Mouse (Mus musculus): ENCODE measurements around the gene Vps53.
"Not testable (repeated sequence)": the region's sequence is repeated elsewhere in the genome, so short reads cannot be mapped to it uniquely, and the experiment has no call there.

Vps53 gene

DNA sequence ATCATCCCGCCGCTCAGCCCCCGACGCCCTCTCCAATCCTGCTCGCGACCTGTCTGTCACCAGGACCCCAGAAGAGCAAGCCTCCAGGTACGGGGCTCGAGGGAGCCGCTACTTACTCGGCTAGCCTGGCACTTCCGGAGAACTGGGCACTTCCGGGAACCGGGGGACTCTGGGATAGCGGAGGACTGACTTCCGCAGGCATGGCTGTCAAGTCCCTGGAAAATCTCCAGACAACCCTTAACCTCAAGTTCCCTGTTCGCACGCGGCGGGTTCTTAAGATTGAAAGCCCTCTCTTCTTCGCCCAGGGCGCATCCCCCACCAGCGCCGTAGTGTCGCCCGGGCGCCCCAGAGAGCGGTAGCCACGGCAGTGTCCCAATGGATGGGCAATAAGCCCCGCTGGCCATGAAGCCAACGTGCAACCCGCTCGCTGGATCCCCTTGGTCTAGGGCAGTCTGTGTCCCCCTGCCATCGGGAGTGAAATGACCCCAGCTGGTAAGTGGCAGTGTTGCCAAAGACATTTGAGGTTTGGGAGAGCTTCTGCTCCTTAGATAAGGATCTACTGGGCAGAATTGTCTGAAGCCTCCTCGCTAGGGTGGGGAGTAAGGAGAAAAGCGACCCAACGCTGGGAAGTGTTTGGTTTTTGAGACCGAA, at the start of gene Vps53, which contains the start of gene Fam57a:
Gene Vps53 (minus strand): TSS at position 153 of the 651 bp plus-strand sequence.
Gene Fam57a (plus strand): TSS at position 177 of the 651 bp plus-strand sequence.
- DNase-seq (ENCODE audit: low read depth) = peak; percentile 72

GRCm38 (mm10) chr11:76225051-76225450, 45.6 kb upstream of the Vps53 start:
- DNase-seq (ENCODE audit: low read depth) = no peak

DNA sequence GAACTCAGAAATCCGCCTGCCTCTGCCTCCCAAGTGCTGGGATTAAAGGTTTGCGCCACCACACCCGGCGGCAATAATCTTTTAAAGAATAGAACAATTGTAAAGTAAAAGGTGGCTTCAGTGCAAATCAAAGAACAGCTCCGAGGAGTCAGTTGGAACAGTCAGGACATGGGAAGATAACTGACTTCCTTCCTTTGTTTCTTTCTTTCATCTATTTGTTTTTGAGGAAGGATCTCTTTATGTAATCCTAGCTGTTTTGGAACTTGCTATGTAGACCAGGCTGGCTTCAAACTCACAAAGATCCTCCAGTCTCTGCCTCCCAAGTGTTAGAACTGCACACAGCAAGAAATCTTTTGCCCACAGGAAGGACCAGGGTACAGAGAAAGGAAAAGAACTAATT, 45.2 kb upstream of the Vps53 start:
- DNase-seq (ENCODE audit: low read depth) = no peak

DNA sequence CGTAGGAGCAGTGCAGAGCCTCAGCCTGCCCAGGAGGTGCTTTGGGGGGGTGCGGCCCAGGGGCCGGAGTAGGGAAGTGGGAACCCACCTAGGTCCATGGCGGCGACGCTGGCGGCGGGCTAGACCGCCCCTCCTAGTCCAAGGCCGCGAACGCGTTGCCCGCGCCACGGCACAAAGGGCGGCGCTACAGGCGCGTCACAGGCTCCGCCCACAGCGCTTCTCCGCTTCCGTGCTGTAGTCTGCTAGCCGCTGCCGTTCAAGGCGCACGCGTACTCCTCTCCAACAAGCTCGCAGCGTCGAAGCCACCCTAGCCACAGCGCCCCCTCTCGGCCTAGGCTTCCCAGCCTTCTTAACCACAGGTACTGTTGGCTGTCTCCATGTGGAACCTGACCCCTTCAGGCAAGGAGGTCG, 37.9 kb upstream of the Vps53 start, which contains the start of the genes Dbil5 and Gemin4:
Gene Dbil5 (plus strand): TSS at position 219 of the 411 bp plus-strand sequence.
Gene Gemin4 (minus strand): TSS at position 275 of the 411 bp plus-strand sequence.
- peak; percentile 98 for DNase-seq (ENCODE audit: low read depth)

- peak; percentile 40 for DNase-seq (ENCODE audit: low read depth)
Measured at GRCm38 (mm10) chr11:76216681-76217389, 37.4 kb upstream of the Vps53 start.

DNA sequence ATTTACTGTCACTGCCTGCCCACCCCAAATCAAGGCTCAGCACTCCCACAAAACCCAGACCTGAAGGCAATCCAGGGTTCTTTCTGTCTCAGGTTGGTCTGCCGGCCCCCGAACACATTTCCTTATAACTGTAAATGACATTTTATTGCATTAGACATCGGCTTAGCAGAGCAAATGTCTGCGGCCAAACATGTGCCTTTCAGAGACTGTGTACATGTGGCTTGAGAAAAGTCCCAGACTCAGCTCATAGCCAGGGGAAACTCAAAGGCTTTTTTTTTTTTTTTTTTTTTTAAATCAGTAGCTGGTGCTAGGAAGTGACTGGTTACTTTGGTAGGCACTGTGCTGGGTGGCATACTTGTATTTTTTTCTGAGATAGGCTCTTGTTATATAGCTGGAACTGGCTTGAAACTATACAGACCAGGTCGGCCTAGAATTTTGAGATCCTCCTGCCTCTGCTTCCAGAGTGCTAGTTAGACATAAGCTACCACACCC, 36.6 kb upstream of the Vps53 start:
- no peak for DNase-seq (ENCODE audit: low read depth)

- DNase-seq (ENCODE audit: low read depth) = no peak
Measured at GRCm38 (mm10) chr11:76215011-76215410, 35.6 kb upstream of the Vps53 start.

DNA sequence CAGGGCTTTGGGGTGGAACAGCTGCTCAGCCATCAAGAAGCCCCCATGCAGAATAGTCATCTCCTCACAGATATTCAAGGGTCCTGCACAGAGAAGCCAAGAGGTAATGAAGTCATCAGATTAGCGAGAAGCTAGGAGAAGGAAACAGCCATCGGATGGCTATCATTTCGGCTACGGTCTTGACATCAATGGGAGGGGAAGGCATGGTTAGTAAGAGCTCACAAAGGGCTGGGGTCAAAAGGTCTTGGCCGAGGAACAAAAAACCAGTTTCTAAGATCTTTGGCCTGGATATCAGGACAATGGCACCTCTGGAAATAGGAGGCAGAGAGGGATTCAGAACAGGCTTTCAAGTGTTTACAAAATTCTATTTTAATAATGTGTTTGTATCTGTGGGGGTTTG, 34.4 kb upstream of the Vps53 start:
- DNase-seq (ENCODE audit: low read depth) = no peak

- not testable (repeated sequence) for DNase-seq (ENCODE audit: low read depth)
Measured at GRCm38 (mm10) chr11:76211595-76211994, 32.1 kb upstream of the Vps53 start.

DNA sequence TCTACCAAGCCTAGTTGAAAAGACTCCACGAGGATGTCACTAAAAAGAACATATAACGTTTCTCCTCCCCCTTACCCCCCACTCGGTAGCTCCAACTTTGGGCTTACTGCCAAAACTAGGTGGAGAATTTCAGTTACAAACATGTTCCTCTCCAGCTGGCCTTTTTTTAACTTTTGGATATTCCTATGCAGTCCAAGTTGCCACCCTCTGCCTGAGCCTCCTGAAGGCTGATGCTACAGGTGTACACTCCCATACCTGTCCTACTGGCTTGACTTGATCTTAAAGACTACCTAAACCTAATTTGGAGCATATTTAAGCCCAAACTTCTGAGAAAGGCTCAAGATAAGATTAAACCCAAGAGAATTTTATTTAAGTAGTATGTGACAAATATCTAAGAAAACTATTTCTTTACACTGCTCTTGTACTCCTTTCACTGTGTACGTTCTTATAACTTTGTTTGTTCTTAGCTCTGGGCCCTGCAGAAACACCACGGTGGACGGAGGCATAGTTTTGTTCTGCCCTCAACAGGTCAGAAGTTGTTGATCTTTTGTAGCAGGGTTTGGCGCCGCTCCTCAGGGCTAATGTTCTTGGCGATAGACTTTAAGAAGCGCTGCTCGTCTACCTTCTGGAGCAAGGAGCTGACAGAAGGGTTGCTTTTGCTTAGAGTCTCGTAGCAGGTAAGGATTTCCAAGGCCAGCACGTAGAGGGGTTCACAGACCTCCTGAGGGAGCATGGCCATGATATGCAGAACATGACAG, 31.0 kb upstream of the Vps53 start:
- DNase-seq (ENCODE audit: low read depth) = no peak

GRCm38 (mm10) chr11:76206793-76207192, 27.3 kb upstream of the Vps53 start:
- no peak for DNase-seq (ENCODE audit: low read depth)

- peak; percentile 32 for DNase-seq (ENCODE audit: low read depth)
Measured at GRCm38 (mm10) chr11:76201761-76202674, 22.6 kb upstream of the Vps53 start.

DNA sequence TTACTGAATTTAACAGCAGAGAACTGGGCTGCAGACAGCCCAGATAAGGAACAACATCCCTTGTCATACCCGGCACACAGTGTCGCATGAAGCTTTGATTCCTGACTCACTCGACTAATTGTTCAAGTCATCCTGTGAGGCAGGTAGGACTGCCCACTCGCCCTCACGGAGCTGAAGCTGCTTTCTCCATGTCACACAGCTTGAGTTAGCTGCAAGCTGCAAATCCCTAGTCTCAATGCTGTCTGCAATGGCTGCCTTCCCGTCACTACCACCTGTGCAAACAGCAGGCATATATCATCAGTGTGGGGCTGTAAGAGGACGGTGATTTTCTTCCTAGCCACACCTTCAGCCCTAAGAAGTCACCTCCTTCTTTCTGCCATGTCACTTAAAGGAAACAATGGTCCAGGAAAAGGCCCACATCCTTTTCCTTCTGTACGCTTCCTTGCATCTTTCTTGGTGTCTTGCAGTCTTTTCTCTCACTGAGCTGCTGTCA, 17.6 kb upstream of the Vps53 start:
- DNase-seq (ENCODE audit: low read depth) = no peak

DNA sequence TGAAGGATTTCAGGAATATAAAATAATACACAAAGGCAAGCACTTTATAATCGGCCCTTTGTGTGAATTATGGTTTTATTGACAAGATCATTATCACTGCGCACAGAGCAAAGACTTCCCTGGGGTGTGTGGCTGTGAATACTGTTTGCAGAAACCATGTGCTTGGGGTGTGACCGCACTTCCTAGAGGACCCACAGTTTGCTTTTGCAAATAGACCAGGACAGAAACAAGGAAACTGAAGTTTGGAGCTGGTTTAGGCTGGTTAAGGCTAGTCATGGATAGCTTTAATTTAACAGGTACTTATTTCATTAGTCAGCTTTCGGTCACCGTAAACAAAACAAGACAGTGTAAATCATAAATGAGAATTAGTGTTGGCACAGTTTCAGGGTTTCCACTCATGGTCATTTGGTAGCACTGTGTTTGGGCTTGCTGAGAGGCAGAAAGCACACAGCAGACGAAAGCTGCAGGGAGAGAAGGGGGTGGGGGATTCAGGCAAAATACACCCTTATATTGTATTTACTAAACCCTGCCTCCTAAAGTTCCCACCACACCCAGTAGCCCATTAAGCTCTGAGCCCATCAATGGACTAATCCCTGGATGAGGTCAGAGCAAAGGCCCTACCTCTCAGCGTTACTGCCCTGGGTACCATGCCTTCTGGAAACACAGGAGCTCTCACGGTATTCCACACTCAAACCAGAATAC, 17.0 kb upstream of the Vps53 start:
- DNase-seq (ENCODE audit: low read depth) = no peak

DNA sequence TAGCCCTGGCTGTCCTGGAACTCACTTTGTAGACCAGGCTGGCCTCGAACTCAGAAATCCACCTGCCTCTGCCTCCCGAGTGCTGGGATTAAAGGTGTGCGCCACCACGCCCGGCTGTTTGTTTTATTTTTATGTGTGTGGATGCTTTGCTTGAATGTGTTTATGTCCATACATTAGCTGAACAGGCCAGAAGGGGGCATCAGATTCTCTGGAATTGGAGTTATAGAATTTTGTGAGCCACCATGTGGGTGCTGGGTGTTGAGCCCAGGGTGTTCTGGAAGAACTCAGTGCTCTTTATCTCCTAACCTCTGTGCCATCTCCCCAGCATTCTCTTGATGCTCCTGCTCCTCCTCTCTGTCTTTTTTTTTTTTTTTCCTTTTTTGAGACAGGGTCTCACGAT, 7.5 kb upstream of the Vps53 start:
- no peak for DNase-seq (ENCODE audit: low read depth)

GRCm38 (mm10) chr11:76183745-76184144, 4.3 kb upstream of the Vps53 start:
- DNase-seq (ENCODE audit: low read depth) = no peak

- DNase-seq (ENCODE audit: low read depth) = no peak
Measured at GRCm38 (mm10) chr11:76180146-76180540, 696 bp upstream of the Vps53 start.

GRCm38 (mm10) chr11:76178726-76179494, 537 bp downstream of the Vps53 start:
- DNase-seq (ENCODE audit: low read depth) = peak; percentile 55

- no peak for DNase-seq (ENCODE audit: low read depth)
Measured at GRCm38 (mm10) chr11:76170207-76170606, 9.2 kb downstream of the Vps53 start.

GRCm38 (mm10) chr11:76168976-76169375, 10.5 kb downstream of the Vps53 start:
- DNase-seq (ENCODE audit: low read depth) = no peak

All from c-Kit-positive CD71-positive TER-119-negative erythroid progenitor cells, embryonic 14.5 days (primary cell).